Mouse (Mus musculus) naive thymus-derived CD4-positive, alpha-beta T cell, adult 5 months (primary cell): ENCODE measurements around the gene Zik1. TPM values are rescaled to one million over a fixed set of nuclear protein-coding genes. Genes with fewer than 3 reads are reported as not detected.

Experiments used
- polyA plus RNA-seq: library from polyadenylated mRNA; unstranded; fragments of 100-300 nt; shearing (Covaris generic); gene quantifications from one replicate; pipeline ENCODE4 v1.2.1, GENCODE M21; 2017

Gene Zik1
- 0.53 TPM for polyA plus RNA-seq

GRCm38 (mm10) chr7:10494786-10495521 lies at the start of gene Zik1:
TSS of gene Zik1 (minus strand) at chr7:10495394.

GRCm38 (mm10) chr7:10443031-10443430 lies 52.2 kb downstream of the Zik1 start, which contains the start of gene Vmn1r67:
TSS of gene Vmn1r67 (plus strand) at chr7:10443331.

Other genes starting within 250 kb of the Zik1 start
- gene Vmn1r66, start 217.4 kb downstream of the Zik1 start, polyA plus RNA-seq, result not detected
- not detected for gene Vmn1r67, start 52.1 kb downstream of the Zik1 start, polyA plus RNA-seq
- gene Vmn1r68, start 63.1 kb upstream of the Zik1 start, polyA plus RNA-seq, result 0.07 TPM
- not detected for gene Vmn1r69, start 118.3 kb upstream of the Zik1 start, polyA plus RNA-seq
- gene Vmn1r70, start 136.1 kb upstream of the Zik1 start, polyA plus RNA-seq, result 0.07 TPM
- not detected for gene Nlrp4b, start 192.4 kb upstream of the Zik1 start, polyA plus RNA-seq